Mouse (Mus musculus) layer of hippocampus, adult 2 months (tissue): ENCODE measurements at regions not wholly inside any gene's neighbourhood (a gene's known extent, or its start where the extent isn't known, plus 50 kb on each side); places are given as distances from the start of the nearest gene placed in this dataset.
A peak's percentile ranks its signal among the peaks of the same experiment; 100 is the strongest.

Experiments
- DNase-seq, 2 experiments: peaks; one replicate each; pipeline ENCODE4 v3.0.0; 2022; ENCODE audit warnings: low spot score in 2 of 2
- H3K27ac ChIP-seq: fragments of 200-600 bp; 2 replicates; pipeline ENCODE4 v1.8.1; 2022
- H3K4me3 ChIP-seq: fragments of 200-600 bp; 2 replicates; pipeline ENCODE4 v1.8.1; 2022; ENCODE audit warnings: mild to moderate bottlenecking
- CTCF ChIP-seq: fragments of 200-600 bp; conservative IDR thresholded peaks from 2 replicates; pipeline ENCODE4 v1.8.1; 2022; ENCODE audit warnings: antibody characterized with exemption, mild to moderate bottlenecking, moderate library complexity

DNA sequence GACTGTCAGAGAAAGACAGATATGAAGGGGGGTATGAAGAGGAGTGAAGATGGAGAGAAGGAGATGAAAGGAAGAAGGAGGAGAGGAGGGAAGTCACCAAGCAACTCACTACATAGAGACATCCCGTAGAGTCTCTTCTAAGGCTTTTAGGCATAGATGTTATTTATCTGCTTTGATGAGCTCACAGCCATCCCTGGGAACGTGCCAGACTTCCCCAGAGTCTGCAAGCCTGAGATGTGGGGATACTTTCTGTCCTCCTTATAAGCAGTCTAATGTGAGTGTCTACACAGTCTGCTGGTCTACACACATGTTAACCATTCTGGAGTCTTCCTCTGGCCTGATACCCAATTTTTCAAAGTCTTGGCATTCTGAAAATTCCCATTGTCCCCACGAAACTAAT lies 166.0 kb upstream of the Tox3 start:
- no peak for DNase-seq
- Histone ChIP-seq H3K4me3 (no peak overlapping the region), H3K27ac (peak overlapping the region; percentile 89)
- TF ChIP-seq CTCF = no peak

DNA sequence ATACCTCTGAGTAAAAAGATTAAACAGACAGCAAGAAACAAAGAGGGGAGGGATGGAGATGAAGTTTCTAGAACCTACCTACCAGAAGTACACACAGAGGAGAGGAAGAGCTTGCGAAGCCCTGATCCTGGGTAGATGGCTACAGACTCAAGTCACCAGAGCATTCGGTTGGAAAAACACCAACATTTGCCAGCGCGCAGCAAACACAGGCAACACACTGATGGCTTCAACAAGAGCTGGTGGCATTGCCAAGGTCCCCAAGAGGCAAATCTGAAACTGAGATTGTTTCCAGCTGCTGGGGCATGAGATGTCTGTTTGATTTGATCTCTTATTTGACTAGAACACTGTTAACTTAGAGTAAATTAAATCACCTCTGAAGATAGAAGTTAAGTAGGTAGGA lies 165.5 kb upstream of the Tox3 start:
- DNase-seq = no peak
- H3K4me3 ChIP-seq = no peak overlapping the region
- peak overlapping the region; percentile 89 for H3K27ac ChIP-seq
- no peak for TF ChIP-seq CTCF

DNA sequence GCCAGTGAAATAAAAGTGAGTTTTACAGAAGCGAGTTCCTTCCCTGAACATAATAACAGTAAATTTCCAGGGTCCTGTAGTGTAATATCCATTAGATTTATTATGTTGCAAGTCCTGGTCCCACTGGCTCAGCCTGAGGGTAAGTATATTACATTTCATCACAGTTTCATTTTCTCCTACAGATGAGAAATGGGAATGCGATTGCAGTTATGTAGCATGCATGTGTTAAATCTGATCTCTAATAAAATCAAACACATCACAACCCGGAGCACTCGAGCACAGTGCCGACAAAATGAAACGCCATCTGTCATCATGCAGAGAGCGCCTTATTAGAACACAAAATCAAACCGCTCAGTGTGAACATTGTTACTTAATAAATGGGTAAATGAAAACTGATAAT lies 165.0 kb upstream of the Tox3 start:
- Histone ChIP-seq H3K27ac (peak overlapping the region; percentile 89), H3K4me3 (no peak overlapping the region)
- DNase-seq = peak; percentile 50
- peak; percentile 18; the same call in 1 of the 2 replicates for TF ChIP-seq CTCF

DNA sequence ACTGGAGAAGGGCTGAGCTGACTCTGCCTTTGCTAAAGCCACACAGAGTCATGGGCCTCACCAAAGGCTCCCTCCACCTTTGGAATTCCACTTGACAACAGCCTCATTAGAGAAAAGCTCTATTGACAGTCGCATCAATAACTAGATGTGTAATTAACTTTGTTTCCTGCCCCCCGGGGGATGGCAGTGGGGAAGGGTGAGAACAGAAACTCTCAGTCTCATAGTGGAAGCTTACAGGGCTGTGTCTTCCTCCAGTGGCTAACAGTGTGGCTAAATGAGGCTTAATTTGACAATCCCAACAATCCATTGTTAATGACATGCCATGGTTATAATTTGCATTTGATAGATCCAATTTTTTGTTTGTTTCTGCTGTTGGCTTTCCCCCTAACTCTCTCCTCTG lies 164.5 kb upstream of the Tox3 start:
- no peak for DNase-seq
- no peak for TF ChIP-seq CTCF
- Histone ChIP-seq H3K27ac (peak overlapping the region; percentile 89), H3K4me3 (no peak overlapping the region)

DNA sequence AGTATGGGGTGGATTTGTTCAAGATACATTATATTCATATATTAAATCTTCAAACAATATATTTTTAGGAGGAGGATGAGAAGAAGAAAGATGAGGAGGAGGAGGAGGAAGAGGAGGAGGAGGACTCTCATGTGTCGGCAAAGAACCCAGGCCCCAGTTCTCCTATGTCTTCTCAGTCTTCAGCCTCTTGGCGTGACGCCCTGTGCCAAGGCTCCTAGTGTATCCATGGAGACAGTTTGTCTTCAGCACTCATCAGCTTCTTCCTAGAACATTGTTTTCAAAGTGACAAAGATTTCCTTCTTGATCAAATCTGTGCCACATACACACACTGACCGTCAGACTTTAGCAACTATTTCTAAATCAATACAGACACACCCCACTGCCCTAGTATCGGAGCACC lies 156.4 kb upstream of the Tox3 start:
- H3K4me3 ChIP-seq = no peak overlapping the region
- H3K27ac ChIP-seq = no peak overlapping the region
- no peak for TF ChIP-seq CTCF
- peak in 1 of 2 experiments; percentile 36 for DNase-seq

DNA sequence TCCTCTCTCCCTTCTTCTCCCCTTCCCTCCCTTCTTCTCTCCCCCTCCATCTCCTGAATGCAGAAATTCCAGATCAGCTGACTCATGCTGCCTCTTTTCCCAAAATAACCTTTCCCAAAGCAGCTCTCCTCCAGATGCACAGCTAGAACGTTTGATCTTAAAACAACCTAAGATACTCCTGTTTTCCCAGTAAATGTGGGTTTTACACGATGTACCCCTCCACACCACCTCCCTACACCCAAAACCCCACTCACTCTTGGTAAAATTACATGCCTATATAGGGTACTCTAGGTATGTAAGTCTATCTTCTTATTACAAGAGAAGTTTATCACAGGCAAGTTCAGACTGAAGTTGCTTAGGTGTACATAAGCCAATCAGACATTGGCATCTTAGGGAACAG lies 155.2 kb upstream of the Tox3 start:
- DNase-seq = no peak
- TF ChIP-seq CTCF = no peak
- no peak overlapping the region for H3K4me3 ChIP-seq
- peak overlapping the region; percentile 47; the same call in 1 of the 2 replicates for H3K27ac ChIP-seq

DNA sequence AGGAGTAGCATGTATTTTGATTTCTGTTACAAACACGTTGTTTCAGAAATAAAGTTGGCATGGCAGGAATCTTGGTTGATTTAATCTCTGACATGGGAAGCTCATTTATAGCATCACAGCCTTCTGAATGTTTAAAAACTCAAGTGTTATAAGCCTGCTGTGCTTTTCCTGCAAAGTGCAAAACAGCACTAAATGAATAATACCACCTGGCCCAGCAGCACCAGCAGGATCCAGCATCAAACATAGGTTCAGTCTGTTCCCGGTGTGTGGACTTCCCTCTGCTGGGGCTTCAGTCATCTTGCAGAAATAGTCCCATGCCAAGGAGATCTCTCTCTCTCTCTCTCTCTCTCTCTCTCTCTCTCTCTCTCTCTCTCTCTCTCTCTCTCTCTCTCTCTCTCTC lies 154.7 kb upstream of the Tox3 start:
- DNase-seq = no peak
- no peak overlapping the region for H3K4me3 ChIP-seq
- peak overlapping the region; percentile 52 for H3K27ac ChIP-seq
- no peak for TF ChIP-seq CTCF

DNA sequence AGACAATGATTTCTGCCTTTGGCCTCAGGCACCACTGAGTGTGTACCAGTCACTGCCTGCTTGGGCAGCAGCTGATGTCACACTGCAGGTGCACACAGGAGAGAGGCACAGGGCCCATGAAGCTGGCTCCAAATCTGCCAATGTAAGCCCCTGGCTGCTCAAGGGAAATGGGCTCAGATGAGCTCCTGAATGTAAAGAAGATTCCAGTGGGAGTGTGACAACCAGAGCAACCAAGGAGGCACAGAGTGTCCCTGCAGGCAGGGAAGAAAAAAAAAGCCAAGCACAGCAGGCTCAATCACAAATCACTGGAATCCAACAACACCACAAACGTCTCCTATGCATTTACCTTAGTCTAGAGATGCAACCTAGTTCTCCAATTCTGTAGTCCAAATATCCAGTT lies 151.2 kb upstream of the Tox3 start:
- no peak for TF ChIP-seq CTCF
- DNase-seq = no peak
- Histone ChIP-seq H3K27ac (no peak overlapping the region), H3K4me3 (no peak overlapping the region)

DNA sequence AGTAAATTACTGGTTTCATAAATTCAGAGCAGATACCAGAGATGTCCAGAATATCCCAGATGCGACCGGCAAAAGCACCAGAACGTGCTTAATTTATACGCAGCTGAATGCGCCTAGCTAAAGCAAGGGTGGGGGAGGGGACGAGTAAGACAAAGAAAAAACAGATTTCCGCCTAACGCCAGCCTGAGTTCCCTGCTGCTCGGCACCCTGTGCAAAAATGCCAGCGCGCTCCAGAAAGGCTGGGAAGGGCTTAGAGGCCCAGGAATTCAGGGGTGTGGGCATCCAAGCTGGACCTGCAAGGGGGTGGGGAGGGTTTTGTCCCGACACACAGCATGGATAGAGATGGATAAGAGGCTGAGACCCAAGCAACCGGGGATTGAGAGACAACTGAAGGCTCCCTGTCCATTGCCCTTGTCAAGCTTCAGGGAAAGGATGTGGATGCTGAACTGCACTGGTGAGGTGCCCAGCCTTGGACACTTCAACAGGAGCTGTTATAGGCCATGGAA lies 148.6 kb upstream of the Tox3 start:
- peak overlapping the region; percentile 83 for H3K27ac ChIP-seq
- no peak for TF ChIP-seq CTCF
- peak; percentile 49 to 62 for DNase-seq
- H3K4me3 ChIP-seq = peak overlapping the region; percentile 29; the same call in 1 of the 2 replicates

DNA sequence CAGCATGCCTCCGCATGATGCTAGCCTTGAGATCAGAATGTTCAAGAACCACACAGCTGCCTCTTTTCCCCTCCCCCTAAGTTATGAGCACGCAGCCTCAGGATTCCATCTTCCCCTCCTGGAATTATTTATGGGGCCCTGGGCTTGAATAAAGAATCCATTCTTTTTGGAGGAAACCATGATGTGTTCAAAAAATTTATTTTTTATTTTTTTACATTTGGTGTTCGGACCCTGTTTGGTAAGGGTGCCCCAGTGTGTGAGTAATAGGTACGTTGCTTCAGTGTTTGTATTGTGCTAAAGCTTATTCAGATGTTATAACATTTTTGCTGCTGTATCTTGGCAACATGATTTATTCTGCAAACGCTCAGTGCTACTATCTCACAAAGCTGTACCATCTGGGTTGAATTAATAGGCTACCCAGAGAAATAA lies 147.8 kb upstream of the Tox3 start:
- Histone ChIP-seq H3K4me3 (no peak overlapping the region), H3K27ac (peak overlapping the region; percentile 83)
- TF ChIP-seq CTCF = no peak
- peak in 1 of 2 experiments; percentile 34 for DNase-seq

DNA sequence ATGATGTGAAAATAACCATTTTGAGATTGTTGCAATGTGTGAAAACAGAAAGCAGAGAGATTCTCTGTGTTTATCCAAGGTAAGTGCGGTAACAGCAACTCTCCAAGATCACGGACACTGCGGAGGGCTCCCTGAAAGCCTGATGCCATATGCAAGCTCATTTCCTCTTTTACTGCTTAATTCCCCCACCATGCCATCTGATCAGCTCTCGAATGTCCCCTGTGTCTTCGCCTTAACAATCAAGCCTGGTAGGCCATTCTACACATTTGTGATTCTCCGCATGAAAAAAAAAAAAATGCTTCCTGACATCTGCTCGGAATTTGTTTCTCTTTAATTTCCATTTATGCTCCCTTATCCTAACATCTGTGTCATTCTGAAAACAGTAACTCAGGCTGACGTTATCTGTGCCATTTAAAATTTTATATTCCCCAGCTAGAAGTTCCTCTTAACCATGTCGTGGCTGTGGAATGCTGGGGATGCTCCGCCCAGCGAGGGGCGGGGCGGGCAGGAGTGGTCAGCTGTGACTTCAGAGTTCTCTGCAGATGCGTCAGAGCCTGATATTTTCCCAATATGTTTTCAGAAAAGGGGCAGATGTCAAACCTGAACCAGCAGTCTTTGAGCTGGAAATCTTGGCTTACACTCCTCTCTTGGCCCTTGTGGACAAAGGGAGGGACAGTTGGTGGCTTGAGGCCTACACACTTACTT lies 144.5 kb upstream of the Tox3 start:
- DNase-seq = peak in 1 of 2 experiments; percentile 20
- Histone ChIP-seq H3K27ac (peak overlapping the region; percentile 61; the same call in 1 of the 2 replicates), H3K4me3 (no peak overlapping the region)
- no peak for TF ChIP-seq CTCF

DNA sequence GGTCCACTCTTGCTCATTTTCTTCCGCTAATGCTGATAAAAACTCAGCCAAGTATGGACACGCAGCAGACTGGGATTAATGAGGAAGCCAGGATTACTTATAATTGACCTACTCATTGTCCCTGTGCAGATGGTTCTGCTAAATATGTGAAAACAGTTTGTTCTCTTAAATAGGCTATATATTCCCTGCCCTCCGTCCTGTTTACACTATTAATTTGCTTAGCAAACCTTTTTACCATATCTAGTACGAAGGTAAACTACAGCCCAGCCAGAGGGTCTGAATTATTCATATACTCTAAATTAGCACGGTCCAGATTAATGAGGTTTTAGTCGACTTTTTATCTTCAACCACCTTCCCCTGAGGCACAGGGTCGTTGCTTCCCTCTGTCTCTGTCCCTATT lies 143.5 kb upstream of the Tox3 start:
- TF ChIP-seq CTCF = no peak
- Histone ChIP-seq H3K27ac (peak overlapping the region; percentile 87), H3K4me3 (no peak overlapping the region)
- DNase-seq = no peak

DNA sequence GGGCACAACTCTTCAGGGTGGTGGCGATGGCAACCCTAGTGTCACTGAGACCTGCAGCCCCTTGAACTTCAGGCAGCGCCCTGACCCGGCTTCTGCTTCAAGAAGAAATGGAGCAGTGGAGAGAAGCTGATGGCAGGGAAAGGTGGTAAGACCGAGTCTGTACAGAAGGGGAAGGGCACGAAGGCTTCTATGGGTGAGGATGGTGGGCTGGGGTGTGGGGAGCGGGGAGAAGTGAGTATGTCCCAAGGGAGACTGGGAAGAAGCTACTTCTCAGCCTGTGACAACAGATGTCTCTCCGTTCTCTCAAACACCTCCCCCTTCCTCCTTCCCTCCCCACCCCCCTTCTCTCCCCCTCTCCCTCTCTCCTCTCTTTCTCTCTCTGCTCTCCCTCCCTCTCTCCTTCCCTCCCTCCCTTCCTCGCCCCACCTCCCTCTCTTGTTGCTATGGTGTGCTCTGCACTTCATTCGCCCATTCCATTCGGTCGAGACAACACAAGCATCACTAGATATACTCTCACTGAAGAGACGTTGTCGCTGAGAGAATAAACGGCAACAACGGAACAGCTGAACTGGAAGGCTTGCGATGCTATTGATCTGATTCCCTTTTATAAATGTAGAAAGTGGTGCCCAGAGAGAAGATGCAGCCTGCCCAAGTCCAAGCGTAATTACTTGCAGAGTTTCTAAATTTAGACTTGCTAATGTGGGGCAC lies 142.7 kb upstream of the Tox3 start:
- peak overlapping the region; percentile 87 for H3K27ac ChIP-seq
- peak in 1 of 2 experiments; percentile 47 for DNase-seq
- H3K4me3 ChIP-seq = peak overlapping the region; percentile 1; the same call in 1 of the 2 replicates
- no peak for TF ChIP-seq CTCF
